Mouse (Mus musculus) lung, embryonic 15.5 days (tissue): ENCODE data around the gene Gm572. TPM values are rescaled to one million over a fixed set of nuclear protein-coding genes. Genes with fewer than 3 reads are reported as not detected.

ENCODE experiments used
- ATAC-seq: fragments of 200-750 bp; cut with Nextera tagmentation; 2 replicates; pipeline ENCODE4 v1.8.0; 2017; ENCODE audit warnings: moderate number of reproducible peaks, borderline replicate concordance; ENCODE audit not compliant: low FRiP score, low TSS enrichment; ENCODE audit errors: extremely low read depth
- H3K27ac ChIP-seq: fragments of 300-500 bp; sonication (generic); 2 replicates; pipeline ENCODE4 v1.5.1; 2015; ENCODE audit warnings: moderate library complexity, mild to moderate bottlenecking, inconsistent platforms
- H3K27me3 ChIP-seq: fragments of 300-500 bp; sonication (generic); 2 replicates; pipeline ENCODE4 v1.6.1; 2015; ENCODE audit warnings: inconsistent platforms
- H3K36me3 ChIP-seq: fragments of 300-500 bp; sonication (generic); 2 replicates; pipeline ENCODE4 v1.6.1; 2015; ENCODE audit warnings: inconsistent platforms
- H3K4me1 ChIP-seq: fragments of 300-500 bp; sonication (generic); 2 replicates; pipeline ENCODE4 v1.6.1; 2015; ENCODE audit warnings: inconsistent platforms
- H3K4me2 ChIP-seq: fragments of 300-500 bp; sonication (generic); 2 replicates; pipeline ENCODE4 v1.6.1; 2015; ENCODE audit warnings: inconsistent platforms, mild to moderate bottlenecking, moderate library complexity
- H3K4me3 ChIP-seq: fragments of 300-500 bp; sonication (generic); 2 replicates; pipeline ENCODE4 v1.5.1; 2015; ENCODE audit warnings: mild to moderate bottlenecking, inconsistent platforms
- H3K9ac ChIP-seq: fragments of 300-500 bp; sonication (generic); 2 replicates; pipeline ENCODE4 v1.6.1; 2015; ENCODE audit warnings: inconsistent platforms
- H3K9me3 ChIP-seq: fragments of 300-500 bp; sonication (generic); 2 replicates; pipeline ENCODE4 v1.6.1; 2016; ENCODE audit warnings: inconsistent platforms
- WGBS: fragments of 180-500 bp; shearing (Covaris S2); methylation state at CpG from one replicate; pipeline ENCODE4 v1.1.7; 2015; 5-methylcytosine and 5-hydroxymethylcytosine counted together
- polyA plus RNA-seq: library from polyadenylated mRNA; unstranded; fragments of >200 nt; fragmentation: Nextera tagmentation; extraction: Ambion mirVana; gene quantifications from 2 replicates; pipeline ENCODE4 v1.2.1, GENCODE M21; 2015

Gm572 gene
- polyA plus RNA-seq, 1 experiment from 2014 or later, result not detected

DNA sequence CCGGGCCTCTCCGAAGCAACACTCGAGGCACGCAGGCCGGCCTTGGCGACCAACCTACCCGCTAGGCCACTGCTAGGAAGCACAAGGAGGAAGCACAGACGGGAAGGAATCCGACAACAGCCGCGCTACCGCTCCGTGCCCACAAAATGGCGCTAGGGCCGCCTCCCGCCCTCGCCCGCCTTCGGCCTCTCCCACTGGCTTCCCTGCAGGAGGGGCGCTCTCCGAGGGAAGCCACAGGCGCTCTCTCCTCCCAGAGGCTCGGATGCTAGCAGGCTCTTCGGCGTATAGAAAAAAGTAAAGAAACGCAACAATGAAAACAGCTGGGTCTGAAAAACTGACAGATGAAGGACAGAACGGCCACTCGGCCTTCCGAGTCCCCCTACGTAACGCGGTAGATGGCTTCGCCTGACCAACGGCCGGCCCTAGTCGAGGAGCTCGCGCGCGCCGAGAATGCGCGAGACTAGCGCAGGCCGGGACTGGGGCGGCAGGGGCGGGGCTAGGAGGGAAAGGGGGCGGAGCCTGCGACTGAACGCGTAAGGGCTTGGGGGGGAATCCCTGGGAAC is 16.4 kb upstream of the Gm572 start, which contains the start of gene Tardbp:
TSS of gene Tardbp (minus strand) at position 397 of the 563 bp plus-strand sequence.
- Histone ChIP-seq H3K4me2 (peak within 1 kb of the TSS; percentile 80), H3K4me3 (peak within 1 kb of the TSS; percentile 77), H3K9ac (peak within 1 kb of the TSS; percentile 95), H3K27ac (peak within 1 kb of the TSS; percentile 88), H3K9me3 (no peaks in the 10 kb centered on the region), H3K36me3 (peaks cover 34% of the 10 kb centered on the region), H3K4me1 (peaks cover 31% of the 10 kb centered on the region), H3K27me3 (no peaks in the 10 kb centered on the region)
- ATAC-seq, result peak; percentile 96
- WGBS, result under 1% methylated on average over 51 of the region's 51 CpGs

DNA sequence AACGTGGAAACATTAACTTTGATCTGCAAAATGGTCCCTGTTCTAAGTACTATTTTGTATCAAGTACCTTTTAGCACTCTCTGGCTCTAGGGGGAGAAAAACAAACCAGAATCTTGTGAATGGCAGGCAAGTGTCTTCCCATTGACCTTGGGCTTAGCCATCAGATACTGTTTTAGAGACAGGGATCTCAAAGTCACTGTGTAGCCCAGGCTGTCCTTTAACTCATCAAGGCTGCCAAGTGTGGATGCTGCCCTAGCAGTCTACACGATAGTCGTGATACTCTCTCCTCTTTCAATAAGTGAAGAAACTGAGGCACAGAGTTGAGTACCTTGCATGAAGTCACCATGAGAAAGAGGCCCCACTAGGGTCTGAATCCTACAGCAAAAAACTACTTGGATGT is 15.9 kb upstream of the Gm572 start:
- peak overlapping the region; percentile 77 for H3K4me3 ChIP-seq
- H3K4me1 ChIP-seq, result peaks cover 30% of the 10 kb centered on the region
- H3K27me3 ChIP-seq, result no peaks in the 10 kb centered on the region
- H3K27ac ChIP-seq, result no peak overlapping the region
- H3K9ac ChIP-seq, result peak overlapping the region; percentile 11; the same call in 1 of the 2 replicates
- ATAC-seq, result peak; percentile 8; the same call in 1 of the 2 replicates
- peaks cover 29% of the 10 kb centered on the region for H3K36me3 ChIP-seq
- H3K4me2 ChIP-seq, result peak overlapping the region; percentile 80
- no peaks in the 10 kb centered on the region for H3K9me3 ChIP-seq
- 58% methylated on average over 3 of the region's 3 CpGs for WGBS

DNA sequence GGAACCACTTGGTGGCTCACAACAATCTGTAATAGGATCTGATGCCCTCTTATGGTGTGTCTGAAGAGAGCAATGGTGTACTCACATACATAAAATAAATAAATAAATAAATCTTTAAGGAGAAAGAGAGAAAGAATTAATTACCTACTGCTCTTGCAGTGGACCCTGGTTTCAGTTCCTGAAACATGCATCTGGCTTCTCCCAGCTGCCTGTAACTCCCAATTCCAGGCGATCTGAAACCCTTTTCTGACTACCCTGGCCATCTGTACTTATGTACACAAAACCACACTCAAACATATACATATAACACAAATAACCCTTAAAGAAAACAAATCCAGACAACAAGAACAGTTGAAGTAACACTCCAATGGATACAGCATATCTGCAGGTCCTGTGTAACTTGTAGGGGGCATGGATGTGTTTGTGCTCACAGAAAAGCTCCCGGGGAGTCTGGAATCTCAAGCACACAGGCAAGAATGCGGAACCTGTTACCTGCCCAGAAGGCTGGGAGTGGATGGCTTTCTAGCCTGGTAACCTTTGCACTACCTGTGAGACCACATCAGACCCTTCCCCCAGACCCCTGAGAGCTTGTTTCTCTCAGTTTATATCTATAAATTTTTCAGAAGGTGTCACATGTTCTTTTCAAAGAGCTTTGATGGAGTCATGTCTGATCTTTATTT is 11.0 kb upstream of the Gm572 start:
- H3K27me3 ChIP-seq, result no peaks in the 10 kb centered on the region
- peak overlapping the region; percentile 79 for H3K27ac ChIP-seq
- peaks cover 7% of the 10 kb centered on the region for H3K4me1 ChIP-seq
- H3K9ac ChIP-seq, result no peak overlapping the region
- WGBS, result 44% methylated on average over 3 of the region's 3 CpGs
- H3K9me3 ChIP-seq, result no peaks in the 10 kb centered on the region
- H3K4me3 ChIP-seq, result no peak overlapping the region
- ATAC-seq, result no peak; the same call in 1 of the 2 replicates
- no peaks in the 10 kb centered on the region for H3K36me3 ChIP-seq
- no peak overlapping the region for H3K4me2 ChIP-seq

DNA sequence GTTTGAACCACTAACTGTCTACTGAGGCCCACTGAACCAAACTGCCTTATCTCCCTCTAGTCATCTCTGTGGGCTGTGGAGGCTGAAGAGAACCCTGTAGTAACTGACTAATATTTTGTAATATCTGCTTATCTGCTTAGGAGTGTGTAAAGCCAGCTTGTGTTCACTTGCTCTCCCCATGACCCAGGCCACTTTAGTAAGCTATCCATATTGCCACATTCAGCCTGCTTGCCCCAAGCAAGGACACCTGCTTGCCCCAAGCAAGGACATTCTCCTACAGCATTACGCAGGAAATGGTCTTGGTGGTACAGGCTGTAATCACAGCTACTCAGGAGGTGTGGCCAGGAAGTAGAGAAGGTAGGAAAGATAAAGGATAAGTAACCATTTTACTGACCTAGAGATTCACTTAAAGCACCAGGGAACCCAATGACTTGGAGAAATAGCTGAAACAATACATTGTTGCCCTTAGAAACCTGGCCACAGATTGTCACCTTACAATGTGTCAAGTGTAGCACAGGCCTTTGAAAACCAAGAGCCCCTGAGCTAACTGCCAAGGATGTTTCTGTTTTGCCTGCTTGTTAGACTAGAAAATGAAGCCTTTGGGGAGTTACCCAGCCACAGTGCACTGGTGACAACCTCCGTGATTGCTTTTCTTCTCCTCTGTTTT is 9.6 kb upstream of the Gm572 start:
- Histone ChIP-seq H3K36me3 (no peaks in the 10 kb centered on the region), H3K4me2 (no peak overlapping the region), H3K4me3 (no peak overlapping the region), H3K27me3 (no peaks in the 10 kb centered on the region), H3K9ac (no peak overlapping the region), H3K4me1 (0 out of 2 replicates have a peak, but pooled peaks cover 9% of the 10 kb centered on the region), H3K27ac (peak overlapping the region; percentile 15; the same call in 1 of the 2 replicates), H3K9me3 (no peaks in the 10 kb centered on the region)
- WGBS, result 52% methylated on average over 2 of the region's 2 CpGs
- ATAC-seq, result no peak

DNA sequence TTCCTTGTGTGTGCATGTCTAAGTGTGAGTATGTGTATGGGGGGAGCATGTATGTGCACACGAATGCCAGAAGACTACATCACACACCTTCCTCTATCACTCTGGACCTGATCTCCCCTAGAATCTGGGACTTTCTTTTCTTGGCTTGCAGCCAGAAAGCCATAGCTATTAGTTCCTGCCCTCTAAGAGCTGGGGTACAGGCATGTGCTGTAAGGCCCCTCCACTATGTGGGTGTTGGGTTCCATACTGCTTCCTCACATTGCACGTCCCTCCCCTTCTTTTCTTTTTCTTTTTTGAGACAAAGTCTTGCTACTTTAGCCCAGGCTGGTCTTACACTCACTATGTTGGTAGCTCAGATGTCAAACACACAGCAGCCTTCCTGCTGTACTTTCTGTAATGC is 7.8 kb upstream of the Gm572 start:
- Histone ChIP-seq H3K27ac (no peak overlapping the region), H3K4me3 (no peak overlapping the region), H3K36me3 (no peaks in the 10 kb centered on the region), H3K9me3 (no peaks in the 10 kb centered on the region), H3K4me2 (no peak overlapping the region), H3K4me1 (0 out of 2 replicates have a peak, but pooled peaks cover 9% of the 10 kb centered on the region), H3K9ac (no peak overlapping the region), H3K27me3 (no peaks in the 10 kb centered on the region)
- no peak for ATAC-seq
- 60% methylated on average over 2 of the region's 2 CpGs for WGBS

DNA sequence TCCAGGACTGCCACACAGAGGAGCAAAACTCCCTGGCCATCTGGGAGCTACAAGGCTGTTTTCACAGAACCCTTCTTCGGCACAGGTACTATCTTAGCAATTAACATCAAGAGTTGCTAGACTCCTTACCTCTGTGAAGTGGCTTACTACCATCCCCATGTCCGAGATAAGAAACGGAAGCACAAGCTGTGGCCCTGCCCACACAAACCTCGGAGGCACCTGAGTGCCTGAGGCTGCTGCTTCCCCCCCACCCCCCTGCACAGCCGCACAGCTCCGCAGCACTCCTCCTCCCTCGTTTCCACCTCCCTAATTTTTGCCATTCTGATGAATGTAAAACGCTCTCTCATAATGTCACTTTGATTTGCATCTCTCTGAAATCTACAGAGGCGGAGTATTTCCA is 4.8 kb upstream of the Gm572 start:
- H3K4me2 ChIP-seq, result no peak overlapping the region
- no peaks in the 10 kb centered on the region for H3K36me3 ChIP-seq
- H3K4me3 ChIP-seq, result no peak overlapping the region
- H3K9ac ChIP-seq, result no peak overlapping the region
- H3K4me1 ChIP-seq, result 0 out of 2 replicates have a peak, but pooled peaks cover 8% of the 10 kb centered on the region
- no peak overlapping the region for H3K27ac ChIP-seq
- no peaks in the 10 kb centered on the region for H3K9me3 ChIP-seq
- ATAC-seq, result no peak
- no peaks in the 10 kb centered on the region for H3K27me3 ChIP-seq
- 37% methylated on average over 9 of the region's 9 CpGs for WGBS

DNA sequence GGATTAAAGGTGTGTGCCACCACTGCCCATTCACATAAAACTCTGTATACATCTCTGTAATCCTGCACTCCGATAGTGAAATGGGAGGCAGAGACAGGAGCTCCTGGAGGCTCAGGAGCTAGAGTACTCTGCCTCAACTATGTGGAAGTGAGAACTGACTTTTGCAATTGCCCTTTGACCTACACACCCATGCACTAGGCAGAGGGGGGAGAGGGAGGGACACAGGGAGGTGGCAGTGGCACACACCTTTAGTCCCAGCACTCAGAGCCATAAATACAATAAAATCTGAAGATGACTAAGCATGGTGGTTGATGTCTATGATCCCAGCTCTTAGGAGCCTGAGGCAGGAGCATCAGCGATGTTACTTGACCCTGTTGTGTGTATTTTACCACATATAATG is 3.7 kb upstream of the Gm572 start:
- Histone ChIP-seq H3K4me1 (peaks cover 18% of the 10 kb centered on the region; the same call in 1 of the 2 replicates), H3K27me3 (no peaks in the 10 kb centered on the region), H3K4me2 (no peak overlapping the region), H3K9me3 (no peaks in the 10 kb centered on the region), H3K9ac (no peak overlapping the region), H3K4me3 (no peak overlapping the region), H3K36me3 (no peaks in the 10 kb centered on the region), H3K27ac (no peak overlapping the region)
- ATAC-seq, result no peak
- WGBS, result 85% methylated on average over 2 of the region's 2 CpGs

DNA sequence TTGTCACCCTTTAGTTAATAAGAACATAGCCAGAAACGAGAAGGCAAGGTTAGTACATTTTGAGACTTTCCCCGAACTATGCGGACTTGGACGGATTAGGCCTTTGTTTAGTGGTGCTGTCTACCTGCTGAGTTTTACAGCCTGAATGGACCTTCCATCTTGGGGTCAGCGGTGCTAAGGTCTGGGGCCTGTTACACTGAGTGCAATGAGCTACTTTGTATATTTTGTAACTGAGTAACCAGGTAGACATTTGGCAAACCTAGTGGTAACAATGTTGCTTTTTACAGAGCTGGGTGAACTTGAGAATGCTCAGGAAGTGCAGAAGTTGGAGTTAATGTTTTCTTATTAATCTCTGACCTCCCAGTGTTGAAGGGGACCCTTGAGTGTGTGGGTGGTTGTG is 2.0 kb upstream of the Gm572 start:
- H3K9ac ChIP-seq, result no peak overlapping the region
- no peaks in the 10 kb centered on the region for H3K9me3 ChIP-seq
- H3K4me1 ChIP-seq, result peaks cover 18% of the 10 kb centered on the region; the same call in 1 of the 2 replicates
- 68% methylated on average over 5 of the region's 5 CpGs for WGBS
- H3K4me3 ChIP-seq, result no peak overlapping the region
- H3K27ac ChIP-seq, result no peak overlapping the region
- no peaks in the 10 kb centered on the region for H3K27me3 ChIP-seq
- no peak for ATAC-seq
- no peak overlapping the region for H3K4me2 ChIP-seq
- no peaks in the 10 kb centered on the region for H3K36me3 ChIP-seq

- Histone ChIP-seq H3K4me3 (no peak overlapping the region), H3K27ac (no peak overlapping the region)
- no peak for ATAC-seq
Measured at GRCm38 (mm10) chr4:148644157-148644511, 1.0 kb downstream of the Gm572 start.

DNA sequence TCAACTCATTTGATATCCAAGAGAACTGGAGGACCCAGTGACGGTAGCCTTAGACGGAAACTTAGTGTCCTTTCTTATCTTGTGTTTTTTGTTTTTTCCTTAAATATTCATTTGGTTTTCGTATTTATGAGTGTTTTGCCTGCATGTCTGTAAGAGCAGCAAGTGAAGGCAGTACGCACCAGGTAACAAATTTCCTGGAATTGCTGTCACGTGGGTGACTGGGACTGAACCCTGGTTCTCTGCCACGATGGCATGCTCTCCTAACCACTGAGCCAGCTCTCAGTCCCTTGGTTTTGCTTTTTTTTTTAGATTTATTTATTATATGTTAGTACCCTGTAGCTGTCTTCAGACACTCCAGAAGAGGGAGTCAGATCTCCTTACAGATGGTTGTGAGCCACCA is 1.8 kb downstream of the Gm572 start:
- Histone ChIP-seq H3K4me1 (peaks cover 17% of the 10 kb centered on the region; the same call in 1 of the 2 replicates), H3K36me3 (no peaks in the 10 kb centered on the region), H3K4me3 (no peak overlapping the region), H3K9ac (no peak overlapping the region), H3K4me2 (no peak overlapping the region), H3K27me3 (no peaks in the 10 kb centered on the region), H3K9me3 (no peaks in the 10 kb centered on the region), H3K27ac (no peak overlapping the region)
- WGBS, result 81% methylated on average over 6 of the region's 6 CpGs
- no peak for ATAC-seq

More at GRCm38 (mm10) chr4:148644157-148644511, 1.0 kb downstream of the Gm572 start:
- WGBS, result 4% methylated on average over 9 of the region's 9 CpGs
- no peaks in the 10 kb centered on the region for H3K27me3 ChIP-seq
- no peaks in the 10 kb centered on the region for H3K9me3 ChIP-seq
- no peak overlapping the region for H3K9ac ChIP-seq
- no peaks in the 10 kb centered on the region for H3K36me3 ChIP-seq
- H3K4me2 ChIP-seq, result peak overlapping the region; percentile 41
- H3K4me1 ChIP-seq, result peaks cover 17% of the 10 kb centered on the region; the same call in 1 of the 2 replicates

DNA sequence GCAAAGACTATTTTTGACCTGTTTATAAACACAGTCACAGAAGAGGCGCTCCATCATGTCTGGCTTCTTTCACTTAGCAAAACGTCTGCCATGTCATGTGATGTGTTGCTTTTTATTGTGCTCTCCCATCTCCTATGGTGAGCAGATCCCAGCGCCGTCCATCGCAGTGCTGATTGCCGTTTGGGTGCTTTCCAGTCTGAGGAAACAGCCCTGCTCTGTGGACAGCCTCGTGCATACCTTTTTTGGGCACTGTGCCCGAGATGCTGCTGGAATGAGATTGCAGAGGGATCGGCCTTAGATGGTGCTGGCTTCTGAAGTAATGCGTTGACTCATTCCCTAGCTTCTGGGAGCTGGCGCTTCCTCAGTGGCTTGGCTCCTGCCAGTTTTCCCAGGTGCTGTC is 3.5 kb downstream of the Gm572 start:
- H3K9me3 ChIP-seq, result no peaks in the 10 kb centered on the region
- H3K4me1 ChIP-seq, result peaks cover 14% of the 10 kb centered on the region; the same call in 1 of the 2 replicates
- 31% methylated on average over 11 of the region's 11 CpGs for WGBS
- H3K36me3 ChIP-seq, result no peaks in the 10 kb centered on the region
- H3K4me3 ChIP-seq, result no peak overlapping the region
- peak; percentile 19; the same call in 1 of the 2 replicates for ATAC-seq
- no peak overlapping the region for H3K4me2 ChIP-seq
- no peak overlapping the region for H3K9ac ChIP-seq
- no peak overlapping the region for H3K27ac ChIP-seq
- H3K27me3 ChIP-seq, result no peaks in the 10 kb centered on the region

GRCm38 (mm10) chr4:148649309-148649708 is 6.2 kb downstream of the Gm572 start:
- no peaks in the 10 kb centered on the region for H3K9me3 ChIP-seq
- no peak for ATAC-seq
- H3K27me3 ChIP-seq, result no peaks in the 10 kb centered on the region
- 67% methylated on average over 3 of the region's 3 CpGs for WGBS
- H3K9ac ChIP-seq, result no peak overlapping the region
- H3K4me2 ChIP-seq, result no peak overlapping the region
- peaks cover 5% of the 10 kb centered on the region; the same call in 1 of the 2 replicates for H3K4me1 ChIP-seq
- H3K4me3 ChIP-seq, result no peak overlapping the region
- no peak overlapping the region for H3K27ac ChIP-seq
- no peaks in the 10 kb centered on the region for H3K36me3 ChIP-seq
